Mouse (Mus musculus): ENCODE data around the gene Zc3h12c. TPM values are rescaled to one million over a fixed set of nuclear protein-coding genes. Genes with fewer than 3 reads are reported as not detected.

Zc3h12c gene
- total RNA-seq, 2 experiments from 2014 or later = 8.2 to 10.5 TPM

Small RNA genes within 50 kb of the gene (microRNA-seq; reads per million reads assigned to microRNA genes)
- gene Gm27686 (ENCODE audit: borderline number of aligned reads in 2 of 2) (0 reads per million in 2 experiments), gene Mir6244 (ENCODE audit: borderline number of aligned reads in 2 of 2) (0 reads per million in 2 experiments)

Other genes with a start within 250 kb of the Zc3h12c start
- 100 to 1,000 TPM; 100 to 123 TPM for gene Fdx1, start 205.0 kb downstream of the Zc3h12c start, total RNA-seq (2021)
- 10 to 100 TPM; 90.7 to 91.9 TPM for gene Rdx, start 121.4 kb downstream of the Zc3h12c start, total RNA-seq (2021)

All from heart, postnatal 36 days (tissue).